Mouse (Mus musculus) olfactory bulb, adult 2 months (tissue): ENCODE measurements around the gene Otop1. TPM values are rescaled to one million over a fixed set of nuclear protein-coding genes. Genes with fewer than 3 reads are reported as not detected.

Experiments
- H3K27ac ChIP-seq: fragments of 200-500 bp; 2 replicates; pipeline ENCODE4 v1.5.1; 2012; ENCODE audit warnings: low read depth, low read length; ENCODE audit not compliant: insufficient read depth
- H3K4me1 ChIP-seq: fragments of 200-500 bp; 2 replicates; pipeline ENCODE4 v1.6.1; 2012; ENCODE audit warnings: low read length; ENCODE audit not compliant: control insufficient read depth, insufficient read depth
- H3K4me3 ChIP-seq: fragments of 200-500 bp; 2 replicates; pipeline ENCODE4 v1.5.1; 2012; ENCODE audit warnings: mild to moderate bottlenecking, low read depth, low read length, moderate library complexity; ENCODE audit not compliant: insufficient read depth
- CTCF ChIP-seq: fragments of 200-500 bp; IDR thresholded peaks from 2 replicates; pipeline ENCODE4 v1.5.1; 2012; ENCODE audit warnings: low read depth, mild to moderate bottlenecking, low read length, moderate library complexity; ENCODE audit not compliant: insufficient read depth
- POLR2A ChIP-seq: fragments of 200-500 bp; IDR thresholded peaks from 2 replicates; pipeline ENCODE4 v1.6.1; 2012; ENCODE audit warnings: mild to moderate bottlenecking, low read depth, low read length, moderate library complexity; ENCODE audit not compliant: insufficient read depth
- WGBS: fragments of 180-500 bp; shearing (Covaris S2); methylation state at CpG from one replicate; pipeline ENCODE4 v1.1.7; 2018; 5-methylcytosine and 5-hydroxymethylcytosine counted together
- polyA plus RNA-seq: library from polyadenylated mRNA; stranded (reverse); fragments of >200 nt; gene quantifications from 2 replicates; pipeline ENCODE4 v1.2.4, GENCODE M21; 2012; ENCODE audit warnings: low replicate concordance; ENCODE audit not compliant: missing spikeins, insufficient read depth, insufficient read length

Otop1 gene
- not detected in 2 replicates for polyA plus RNA-seq

GRCm38 (mm10) chr5:38275771-38276170 lies at the start of gene Otop1:
TSS of gene Otop1 (plus strand) at chr5:38275972.
- H3K4me1 ChIP-seq: peaks cover 17% of the 10 kb centered on the region
- TF ChIP-seq CTCF (no peak), POLR2A (no peak)
- 23% methylated on average over 4 of the region's 4 CpGs for WGBS
- H3K27ac ChIP-seq: no peak within 1 kb of the TSS
- no peak within 1 kb of the TSS for H3K4me3 ChIP-seq

- 66% methylated on average over 4 of the region's 4 CpGs for WGBS
- Histone ChIP-seq H3K4me1 (no peaks in the 10 kb centered on the region; the same call in 1 of the 2 replicates), H3K4me3 (no peak overlapping the region), H3K27ac (no peak overlapping the region)
- no peak for TF ChIP-seq POLR2A
- peak; percentile 58; the same call in 1 of the 2 replicates for TF ChIP-seq CTCF
Observed at GRCm38 (mm10) chr5:38235422-38235821, 40.4 kb upstream of the Otop1 start.

GRCm38 (mm10) chr5:38236627-38237026 lies 39.1 kb upstream of the Otop1 start:
- H3K27ac ChIP-seq: no peak overlapping the region
- WGBS: 96% methylated on average over 2 of the region's 2 CpGs
- no peak overlapping the region for H3K4me3 ChIP-seq
- no peaks in the 10 kb centered on the region; the same call in 1 of the 2 replicates for H3K4me1 ChIP-seq
- TF ChIP-seq POLR2A (no peak), CTCF (no peak)

GRCm38 (mm10) chr5:38240727-38241472 lies 34.9 kb upstream of the Otop1 start:
- TF ChIP-seq POLR2A: no peak
- TF ChIP-seq CTCF: no peak
- H3K27ac ChIP-seq: no peak overlapping the region
- no peak overlapping the region for H3K4me3 ChIP-seq
- WGBS: 36% methylated on average over 5 of the region's 5 CpGs
- H3K4me1 ChIP-seq: no peaks in the 10 kb centered on the region; the same call in 1 of the 2 replicates

- H3K4me3 ChIP-seq: no peak overlapping the region
- no peaks in the 10 kb centered on the region; the same call in 1 of the 2 replicates for H3K4me1 ChIP-seq
- no peak overlapping the region for H3K27ac ChIP-seq
- TF ChIP-seq CTCF: no peak
- no peak for TF ChIP-seq POLR2A
- 83% methylated on average over 3 of the region's 3 CpGs for WGBS
Observed at GRCm38 (mm10) chr5:38241473-38241834, 34.3 kb upstream of the Otop1 start.

- TF ChIP-seq CTCF (no peak), POLR2A (no peak)
- 83% methylated on average over 6 of the region's 6 CpGs for WGBS
- Histone ChIP-seq H3K27ac (no peak overlapping the region), H3K4me1 (no peaks in the 10 kb centered on the region; the same call in 1 of the 2 replicates), H3K4me3 (no peak overlapping the region)
Observed at GRCm38 (mm10) chr5:38241966-38242365, 33.8 kb upstream of the Otop1 start.

GRCm38 (mm10) chr5:38255195-38255594 lies 20.6 kb upstream of the Otop1 start:
- Histone ChIP-seq H3K27ac (no peak overlapping the region), H3K4me1 (no peaks in the 10 kb centered on the region), H3K4me3 (no peak overlapping the region)
- no peak for TF ChIP-seq POLR2A
- TF ChIP-seq CTCF: no peak
- WGBS: 43% methylated on average over 4 of the region's 4 CpGs

GRCm38 (mm10) chr5:38255644-38256043 lies 20.1 kb upstream of the Otop1 start:
- TF ChIP-seq CTCF (no peak), POLR2A (no peak)
- Histone ChIP-seq H3K4me3 (no peak overlapping the region), H3K27ac (no peak overlapping the region), H3K4me1 (no peaks in the 10 kb centered on the region)
- 77% methylated on average over 3 of the region's 3 CpGs for WGBS

GRCm38 (mm10) chr5:38256551-38256950 lies 19.2 kb upstream of the Otop1 start:
- no peak overlapping the region for H3K4me3 ChIP-seq
- no peak for TF ChIP-seq CTCF
- no peak for TF ChIP-seq POLR2A
- no peaks in the 10 kb centered on the region; the same call in 1 of the 2 replicates for H3K4me1 ChIP-seq
- H3K27ac ChIP-seq: no peak overlapping the region
- 100% methylated on average over 1 of the region's 1 CpGs for WGBS
